Mouse (Mus musculus) olfactory bulb, adult 2 months (tissue): ENCODE measurements at regions not wholly inside any gene's neighbourhood (a gene's known extent, or its start where the extent isn't known, plus 50 kb on each side); places are given as distances from the start of the nearest gene placed in this dataset.

Source experiments
- CTCF ChIP-seq: fragments of 200-500 bp; IDR thresholded peaks from 2 replicates; pipeline ENCODE4 v1.5.1; 2012; ENCODE audit warnings: low read depth, mild to moderate bottlenecking, low read length, moderate library complexity; ENCODE audit not compliant: insufficient read depth
- POLR2A ChIP-seq: fragments of 200-500 bp; IDR thresholded peaks from 2 replicates; pipeline ENCODE4 v1.6.1; 2012; ENCODE audit warnings: mild to moderate bottlenecking, low read depth, low read length, moderate library complexity; ENCODE audit not compliant: insufficient read depth

DNA sequence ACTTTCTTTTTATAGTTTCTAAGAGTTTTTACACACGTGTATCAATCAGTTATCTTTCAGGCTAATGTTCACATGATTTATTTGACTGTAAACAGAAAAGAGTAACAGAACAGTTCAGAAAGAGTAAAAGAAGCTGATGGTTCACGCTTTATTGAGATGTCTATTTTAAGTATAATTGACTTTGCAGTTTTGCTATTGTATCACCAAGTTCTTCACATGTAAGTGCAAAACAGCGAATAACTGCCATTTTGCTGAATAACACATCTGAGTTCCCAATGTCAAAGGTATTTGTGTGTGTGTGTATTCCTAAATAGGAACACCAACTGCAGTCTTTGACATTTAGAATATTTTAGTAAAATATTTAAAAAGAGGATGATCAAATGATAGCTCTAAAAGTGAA, 238.7 kb downstream of the Mef2c start:
- TF ChIP-seq CTCF = no peak
- no peak for TF ChIP-seq POLR2A
